Mouse (Mus musculus): Measurements from ENCODE around the gene Vwa1. TPM values are rescaled to one million over a fixed set of nuclear protein-coding genes. Genes with fewer than 3 reads are reported as not detected.

Vwa1 gene
- total and polyA plus RNA-seq, 2 experiments from 2014 or later = 7.5 to 15.5 TPM

- peak; percentile 52 for DNase-seq (ENCODE audit: low spot score)
- H3K36me3 ChIP-seq (replicated peaks; ENCODE audit: control insufficient read depth, insufficient read depth, low read length) = no peaks in the 10 kb centered on the region
- peaks cover 5% of the 10 kb centered on the region; the same call in 1 of the 2 replicates for H3K27me3 ChIP-seq (ENCODE audit: control insufficient read depth, insufficient read depth, low read length)
- peak overlapping the region; percentile 80 for H3K27ac ChIP-seq (ENCODE audit: low read depth)
- H3K4me3 ChIP-seq (ENCODE audit: low read depth, low read length) = peak overlapping the region; percentile 40; the same call in 1 of the 2 replicates
- H3K9me3 ChIP-seq (replicated peaks; ENCODE audit: control insufficient read depth, low read length) = no peaks in the 10 kb centered on the region
- H3K4me1 ChIP-seq (ENCODE audit: control insufficient read depth, insufficient read depth) = peaks cover 32% of the 10 kb centered on the region
- WGBS = 16% methylated on average over 9 of the region's 9 CpGs
- H3K9ac ChIP-seq (replicated peaks; ENCODE audit: low read depth, low read length) = peak overlapping the region; percentile 16; the same call in 1 of the 2 replicates
- no peak for TF ChIP-seq CTCF (IDR thresholded peaks at IDR 0.05; ENCODE audit: low read depth)
- peak; percentile 56; the same call in 1 of the 2 replicates for TF ChIP-seq EP300 (IDR thresholded peaks at IDR 0.05; ENCODE audit: low read depth)
- H3K4me2 ChIP-seq (ENCODE audit: low read depth, low read length) = peak overlapping the region; percentile 66
- peak; percentile 47 for ATAC-seq (ENCODE audit: insufficient read depth, low read depth)
These were observed 658 bp upstream of the Vwa1 start for GRCm38 (mm10) chr4:155774971-155775740.

DNA sequence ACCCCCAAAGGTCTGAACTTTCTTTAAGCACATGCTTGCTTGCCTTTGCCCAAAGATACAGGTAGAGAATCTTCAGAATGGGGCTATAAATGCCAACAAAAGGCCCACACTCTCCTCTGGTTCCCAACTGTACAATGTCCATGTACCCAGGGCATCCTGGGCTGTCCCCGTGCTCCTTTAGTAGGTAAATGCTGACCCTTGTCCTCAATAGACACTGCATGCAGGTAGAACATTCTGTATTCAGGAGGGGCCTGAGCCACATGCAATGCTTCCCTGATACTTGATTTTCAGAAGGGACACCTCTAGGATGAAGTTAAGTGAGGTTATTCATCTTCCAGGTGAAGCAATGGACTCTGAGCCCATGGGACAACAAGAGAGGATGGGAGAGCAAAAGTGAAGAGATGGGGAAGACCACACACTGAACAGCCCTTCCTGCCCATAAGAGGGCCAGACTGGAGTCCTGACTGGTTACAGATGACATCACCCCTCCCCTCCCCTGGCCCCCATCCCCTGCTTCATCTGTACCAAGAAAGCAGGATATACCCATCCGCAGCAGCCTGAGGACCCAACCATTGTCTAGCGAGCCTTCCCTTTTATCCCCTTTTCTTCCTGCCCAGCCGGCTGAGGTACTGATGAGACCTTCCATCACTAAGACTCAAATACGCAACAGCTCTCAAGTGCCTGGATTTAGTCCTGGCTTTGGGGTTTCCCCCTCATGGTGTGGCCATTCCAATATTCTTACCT is 991 bp downstream of the Vwa1 start:
- DNase-seq (ENCODE audit: low spot score) = no peak
- Histone ChIP-seq H3K27me3 (ENCODE audit: control insufficient read depth, insufficient read depth, low read length) (peaks cover 5% of the 10 kb centered on the region; the same call in 1 of the 2 replicates), H3K9me3 (replicated peaks; ENCODE audit: control insufficient read depth, low read length) (no peaks in the 10 kb centered on the region), H3K36me3 (replicated peaks; ENCODE audit: control insufficient read depth, insufficient read depth, low read length) (no peaks in the 10 kb centered on the region), H3K9ac (replicated peaks; ENCODE audit: low read depth, low read length) (no peak overlapping the region), H3K27ac (ENCODE audit: low read depth) (no peak overlapping the region), H3K4me2 (ENCODE audit: low read depth, low read length) (peak overlapping the region; percentile 66), H3K4me1 (ENCODE audit: control insufficient read depth, insufficient read depth) (peaks cover 32% of the 10 kb centered on the region), H3K4me3 (ENCODE audit: low read depth, low read length) (peak overlapping the region; percentile 40)
- TF ChIP-seq EP300 (IDR thresholded peaks at IDR 0.05; ENCODE audit: low read depth) = no peak
- no peak for TF ChIP-seq CTCF (IDR thresholded peaks at IDR 0.05; ENCODE audit: low read depth)
- no peak for ATAC-seq (ENCODE audit: insufficient read depth, low read depth)
- 37% methylated on average over 5 of the region's 5 CpGs for WGBS

DNA sequence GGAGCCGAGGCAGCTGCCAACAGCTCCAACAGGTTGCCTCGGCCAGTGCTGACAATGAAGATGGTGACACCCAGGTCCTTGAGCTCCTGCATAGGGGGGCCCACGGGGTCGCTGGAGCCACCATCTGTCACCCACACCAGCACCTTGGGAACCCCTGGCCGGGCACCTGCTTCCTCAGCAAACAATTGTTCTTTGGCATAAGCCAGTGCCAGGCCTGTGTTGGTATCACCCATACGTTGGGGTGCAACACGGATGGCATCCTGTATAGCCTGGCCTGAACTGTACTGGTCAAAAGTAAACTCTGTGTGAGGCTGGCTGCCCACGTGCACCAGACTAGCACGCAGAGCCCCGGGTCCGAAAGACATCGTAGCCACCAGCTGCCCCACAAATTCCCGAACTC is 1.7 kb downstream of the Vwa1 start:
- no peak overlapping the region for H3K4me3 ChIP-seq (ENCODE audit: low read depth, low read length)
- H3K27ac ChIP-seq (ENCODE audit: low read depth) = no peak overlapping the region
- H3K4me1 ChIP-seq (ENCODE audit: control insufficient read depth, insufficient read depth) = peaks cover 29% of the 10 kb centered on the region
- H3K4me2 ChIP-seq (ENCODE audit: low read depth, low read length) = no peak overlapping the region
- no peak for TF ChIP-seq EP300 (IDR thresholded peaks at IDR 0.05; ENCODE audit: low read depth)
- TF ChIP-seq CTCF (IDR thresholded peaks at IDR 0.05; ENCODE audit: low read depth) = no peak
- WGBS = 81% methylated on average over 13 of the region's 13 CpGs
- H3K9me3 ChIP-seq (replicated peaks; ENCODE audit: control insufficient read depth, low read length) = no peaks in the 10 kb centered on the region
- ATAC-seq (ENCODE audit: insufficient read depth, low read depth) (no peak), DNase-seq (ENCODE audit: low spot score) (no peak)
- H3K27me3 ChIP-seq (ENCODE audit: control insufficient read depth, insufficient read depth, low read length) = peaks cover 5% of the 10 kb centered on the region; the same call in 1 of the 2 replicates
- no peak overlapping the region for H3K9ac ChIP-seq (replicated peaks; ENCODE audit: low read depth, low read length)
- H3K36me3 ChIP-seq (replicated peaks; ENCODE audit: control insufficient read depth, insufficient read depth, low read length) = no peaks in the 10 kb centered on the region

- no peak overlapping the region for H3K9ac ChIP-seq (replicated peaks; ENCODE audit: low read depth, low read length)
- no peak overlapping the region for H3K4me3 ChIP-seq (ENCODE audit: low read depth, low read length)
- peaks cover 5% of the 10 kb centered on the region; the same call in 1 of the 2 replicates for H3K27me3 ChIP-seq (ENCODE audit: control insufficient read depth, insufficient read depth, low read length)
- 64% methylated on average over 2 of the region's 2 CpGs for WGBS
- ATAC-seq (ENCODE audit: insufficient read depth, low read depth) = no peak
- H3K9me3 ChIP-seq (replicated peaks; ENCODE audit: control insufficient read depth, low read length) = no peaks in the 10 kb centered on the region
- TF ChIP-seq EP300 (IDR thresholded peaks at IDR 0.05; ENCODE audit: low read depth) (no peak), CTCF (IDR thresholded peaks at IDR 0.05; ENCODE audit: low read depth) (no peak)
- DNase-seq (ENCODE audit: low spot score) = no peak
- no peak overlapping the region for H3K27ac ChIP-seq (ENCODE audit: low read depth)
- no peak overlapping the region for H3K4me2 ChIP-seq (ENCODE audit: low read depth, low read length)
- H3K4me1 ChIP-seq (ENCODE audit: control insufficient read depth, insufficient read depth) = peaks cover 22% of the 10 kb centered on the region
- H3K36me3 ChIP-seq (replicated peaks; ENCODE audit: control insufficient read depth, insufficient read depth, low read length) = no peaks in the 10 kb centered on the region
These were observed 2.8 kb downstream of the Vwa1 start for GRCm38 (mm10) chr4:155771706-155772105.

GRCm38 (mm10) chr4:155770626-155771025 is 3.9 kb downstream of the Vwa1 start:
- WGBS = 43% methylated on average over 24 of the region's 24 CpGs
- ATAC-seq (ENCODE audit: insufficient read depth, low read depth) (no peak), DNase-seq (ENCODE audit: low spot score) (no peak)
- Histone ChIP-seq H3K36me3 (replicated peaks; ENCODE audit: control insufficient read depth, insufficient read depth, low read length) (no peaks in the 10 kb centered on the region), H3K4me3 (ENCODE audit: low read depth, low read length) (peak overlapping the region; percentile 51), H3K9me3 (replicated peaks; ENCODE audit: control insufficient read depth, low read length) (no peaks in the 10 kb centered on the region), H3K9ac (replicated peaks; ENCODE audit: low read depth, low read length) (peak overlapping the region; percentile 71; the same call in 1 of the 2 replicates), H3K4me1 (ENCODE audit: control insufficient read depth, insufficient read depth) (peaks cover 15% of the 10 kb centered on the region), H3K27me3 (ENCODE audit: control insufficient read depth, insufficient read depth, low read length) (peaks cover 5% of the 10 kb centered on the region; the same call in 1 of the 2 replicates), H3K27ac (ENCODE audit: low read depth) (no peak overlapping the region), H3K4me2 (ENCODE audit: low read depth, low read length) (peak overlapping the region; percentile 87)
- no peak for TF ChIP-seq CTCF (IDR thresholded peaks at IDR 0.05; ENCODE audit: low read depth)
- no peak for TF ChIP-seq EP300 (IDR thresholded peaks at IDR 0.05; ENCODE audit: low read depth)
